Mouse (Mus musculus) kidney, adult 2 months (tissue): ENCODE data around the gene Rhbdf2.

Experiments
- CTCF ChIP-seq: fragments of 200-500 bp; conservative IDR thresholded peaks from 2 replicates; pipeline ENCODE4 v1.5.1; 2011; ENCODE audit warnings: low read depth, mild to moderate bottlenecking, control low read depth, low read length, moderate library complexity, mixed read lengths; ENCODE audit not compliant: insufficient read depth, insufficient read length
- POLR2A ChIP-seq: fragments of 200-500 bp; IDR thresholded peaks from one replicate; pipeline ENCODE4 v1.6.1; 2011; ENCODE audit warnings: low read depth, low read length, control low read depth

GRCm38 (mm10) chr11:116632962-116633361 is 6.1 kb upstream of the Rhbdf2 start:
- TF ChIP-seq POLR2A, result no peak
- no peak for TF ChIP-seq CTCF
